In genomic region chrX:48278103-48278502, GRCm38 (mm10) we compare ENCODE assay signal across 7 mouse cellular contexts. TPM values are rescaled to one million over a fixed set of nuclear protein-coding genes. Genes with fewer than 3 reads are reported as not detected.
DNase-seq lines count a peak whose midpoint lies in the region; ATAC-seq lines count a peak whose summit lies in the region.

No protein-coding gene starts in this region.

- no peak for ATAC-seq in kidney, embryonic 15.5 days (replicated peaks; ENCODE audit: low FRiP score)
- ATAC-seq in embryonic facial prominence, embryonic 14.5 days (ENCODE audit: low read depth), result no peak
- ATAC-seq in limb, embryonic 11.5 days (ENCODE audit: insufficient number of reproducible peaks, low FRiP score, low TSS enrichment, low read depth), result no peak

- no peaks in the 10 kb centered on the region for H3K4me1 ChIP-seq in kidney, embryonic 15.5 days
- no peaks in the 10 kb centered on the region for H3K4me1 ChIP-seq in embryonic facial prominence, embryonic 14.5 days (ENCODE audit: control insufficient read depth, insufficient read depth, low read length)
- no peaks in the 10 kb centered on the region for H3K4me1 ChIP-seq in limb, embryonic 11.5 days (ENCODE audit: control insufficient read depth, insufficient read depth, low read length)

- H3K9me3 ChIP-seq in kidney, embryonic 15.5 days (replicated peaks), result no peaks in the 10 kb centered on the region
- no peaks in the 10 kb centered on the region for H3K9me3 ChIP-seq in embryonic facial prominence, embryonic 14.5 days (ENCODE audit: control insufficient read depth, low read length)
- no peaks in the 10 kb centered on the region for H3K9me3 ChIP-seq in limb, embryonic 11.5 days (ENCODE audit: control insufficient read depth, low read length)

- WGBS in kidney, embryonic 15.5 days, result 39% methylated on average over 3 of the region's 3 CpGs
- WGBS in embryonic facial prominence, embryonic 14.5 days, result 45% methylated on average over 3 of the region's 3 CpGs
- WGBS in limb, embryonic 11.5 days, result 42% methylated on average over 3 of the region's 3 CpGs

- H3K27ac ChIP-seq in kidney, embryonic 15.5 days, result no peak overlapping the region
- no peak overlapping the region for H3K27ac ChIP-seq in embryonic facial prominence, embryonic 14.5 days (replicated peaks; ENCODE audit: low read depth, low read length)
- no peak overlapping the region for H3K27ac ChIP-seq in limb, embryonic 11.5 days (replicated peaks; ENCODE audit: low read depth, low read length)

- no peak overlapping the region for H3K4me3 ChIP-seq in kidney, embryonic 15.5 days (replicated peaks)
- H3K4me3 ChIP-seq in embryonic facial prominence, embryonic 14.5 days (ENCODE audit: low read depth, low read length), result no peak overlapping the region
- no peak overlapping the region for H3K4me3 ChIP-seq in limb, embryonic 11.5 days (ENCODE audit: low read depth, low read length)

- no peaks in the 10 kb centered on the region for H3K27me3 ChIP-seq in kidney, embryonic 15.5 days
- no peaks in the 10 kb centered on the region for H3K27me3 ChIP-seq in embryonic facial prominence, embryonic 14.5 days (replicated peaks; ENCODE audit: control insufficient read depth, insufficient read depth, low read length)
- H3K27me3 ChIP-seq in limb, embryonic 11.5 days (ENCODE audit: control insufficient read depth, insufficient read depth, low read length), result no peaks in the 10 kb centered on the region

- peak; percentile 18 for DNase-seq in kidney, adult 18-20 months
- DNase-seq in CD4-positive, CD25-positive, alpha-beta regulatory T cell, adult 2 months (ENCODE audit: low read depth, low spot score), result peak; percentile 75
- DNase-seq in NIH3T3 (ENCODE audit: low read depth), result peak; percentile 64
- peak; percentile 44 for DNase-seq in embryonic facial prominence, embryonic 14.5 days (ENCODE audit: low spot score)
- peak; percentile 29 for DNase-seq in limb, embryonic 11.5 days (ENCODE audit: low spot score)
- DNase-seq in spleen, postnatal 36 days (ENCODE audit: low spot score in 2 of 2), result peak; percentile 41 to 58

- peaks cover 34% of the 10 kb centered on the region for H3K36me3 ChIP-seq in kidney, embryonic 15.5 days
- 0 out of 2 replicates have a peak, but pooled peaks cover 11% of the 10 kb centered on the region for H3K36me3 ChIP-seq in embryonic facial prominence, embryonic 14.5 days (ENCODE audit: control insufficient read depth, insufficient read depth, low read length)
- H3K36me3 ChIP-seq in limb, embryonic 11.5 days (ENCODE audit: control insufficient read depth, insufficient read depth, low read length), result peaks cover 2% of the 10 kb centered on the region; the same call in 1 of the 2 replicates

- H3K4me2 ChIP-seq in kidney, embryonic 15.5 days, result no peak overlapping the region
- no peak overlapping the region for H3K4me2 ChIP-seq in embryonic facial prominence, embryonic 14.5 days (ENCODE audit: low read depth, low read length)
- no peak overlapping the region for H3K4me2 ChIP-seq in limb, embryonic 11.5 days (ENCODE audit: low read depth, severe bottlenecking)

- no peak overlapping the region for H3K9ac ChIP-seq in kidney, embryonic 15.5 days
- H3K9ac ChIP-seq in embryonic facial prominence, embryonic 14.5 days (ENCODE audit: low read depth, low read length), result no peak overlapping the region
- no peak overlapping the region for H3K9ac ChIP-seq in limb, embryonic 11.5 days (ENCODE audit: low read length)

RNA-seq across cellular contexts. Expression of gene Utp14a, which starts 21.4 kb away (rescaled TPM):
- polyA plus RNA-seq in kidney, embryonic 15.5 days (2015; fragmentation: Nextera tagmentation; extraction: Ambion mirVana), result 17.7 and 18.9 TPM in 2 replicates
- polyA plus RNA-seq in embryonic facial prominence, embryonic 14.5 days (2014; fragmentation: Nextera tagmentation; extraction: Ambion mirVana), result 17.2 and 17.4 TPM in 2 replicates
- 25.4 and 27.3 TPM in 2 replicates for polyA plus RNA-seq in limb, embryonic 11.5 days (2014; fragmentation: Nextera tagmentation; extraction: Ambion mirVana)

Comparison
In these comparisons a context has a peak if more than half of its experiments do, and no peak if none do; other contexts are left out.
1. DNase-seq: peak in every context shown above with its lines; median percentile 75 in CD4-positive, CD25-positive, alpha-beta regulatory T cell, adult 2 months; 64 in NIH3T3; 50 in spleen, postnatal 36 days; 44 in embryonic facial prominence, embryonic 14.5 days; 29 in limb, embryonic 11.5 days; 18 in kidney, adult 18-20 months.